Mouse (Mus musculus): ENCODE results near the gene Galnt4.

- no peak for TF ChIP-seq CTCF (conservative IDR thresholded peaks at IDR 0.05; ENCODE audit: low read length)
- TF ChIP-seq POU5F1 (IDR thresholded peaks at IDR 0.05; ENCODE audit: borderline replicate concordance, low read length): no peak
Measured at GRCm38 (mm10) chr10:99085240-99085587, 22.7 kb upstream of the Galnt4 start.
